Mouse (Mus musculus) limb, embryonic 14.5 days (tissue): ENCODE results near the gene Capg. TPM values are rescaled to one million over a fixed set of nuclear protein-coding genes. Genes with fewer than 3 reads are reported as not detected.

ENCODE experiments used
- ATAC-seq: fragments of 200-750 bp; cut with Nextera tagmentation; 2 replicates; pipeline ENCODE4 v1.8.0; 2017; ENCODE audit warnings: low read depth, moderate number of reproducible peaks, moderate TSS enrichment; ENCODE audit not compliant: low FRiP score
- DNase-seq: peaks from one replicate; pipeline ENCODE4 v3.0.0-alpha.2; 2015; ENCODE audit warnings: low spot score
- H3K27ac ChIP-seq: fragments of 300-500 bp; sonication (generic); replicated peaks from 2 replicates; pipeline ENCODE4 v1.5.1; 2014; ENCODE audit warnings: low read depth, mild to moderate bottlenecking, low read length, moderate library complexity, mixed read lengths
- H3K27me3 ChIP-seq: fragments of 300-500 bp; sonication (generic); 2 replicates; pipeline ENCODE4 v1.6.1; 2014; ENCODE audit warnings: low read length, mixed read lengths; ENCODE audit not compliant: control insufficient read depth, insufficient read depth
- H3K36me3 ChIP-seq: fragments of 300-500 bp; sonication (generic); 2 replicates; pipeline ENCODE4 v1.6.1; 2014; ENCODE audit warnings: mild to moderate bottlenecking, low read length, moderate library complexity, mixed read lengths; ENCODE audit not compliant: control insufficient read depth, insufficient read depth
- H3K4me1 ChIP-seq: fragments of 300-500 bp; sonication (generic); 2 replicates; pipeline ENCODE4 v1.6.1; 2014; ENCODE audit warnings: antibody characterized with exemption, low read length, mixed read lengths; ENCODE audit not compliant: control insufficient read depth, insufficient read depth
- H3K4me2 ChIP-seq: fragments of 300-500 bp; sonication (generic); replicated peaks from 2 replicates; pipeline ENCODE4 v1.6.1; 2014; ENCODE audit warnings: low read depth, mild to moderate bottlenecking, low read length, moderate library complexity; ENCODE audit not compliant: severe bottlenecking
- H3K4me3 ChIP-seq: fragments of 300-500 bp; sonication (generic); replicated peaks from 2 replicates; pipeline ENCODE4 v1.5.1; 2014; ENCODE audit warnings: low read length
- H3K9ac ChIP-seq: fragments of 300-500 bp; sonication (generic); 2 replicates; pipeline ENCODE4 v1.6.1; 2014; ENCODE audit warnings: mild to moderate bottlenecking, low read depth, low read length, moderate library complexity; ENCODE audit not compliant: severe bottlenecking
- H3K9me3 ChIP-seq: fragments of 300-500 bp; sonication (generic); 2 replicates; pipeline ENCODE4 v1.6.1; 2016; ENCODE audit warnings: low read length; ENCODE audit not compliant: control insufficient read depth
- POLR2A ChIP-seq: fragments of 200-500 bp; IDR thresholded peaks from 2 replicates; pipeline ENCODE4 v1.8.0; 2012; ENCODE audit warnings: inconsistent platforms, mild to moderate bottlenecking, moderate library complexity, borderline replicate concordance; ENCODE audit not compliant: insufficient read depth, insufficient read length; ENCODE audit errors: extremely low read depth
- WGBS: fragments of 180-500 bp; shearing (Covaris S2); extraction: QIAGEN DNeasy Blood & Tissue Kit; methylation state at CpG from one replicate; pipeline ENCODE4 v1.1.7; 2014; 5-methylcytosine and 5-hydroxymethylcytosine counted together
- polyA plus RNA-seq, 2 experiments: library from polyadenylated mRNA; depleted of rRNA in 1 of 2; stranded (reverse) in 1 of 2; unstranded in 1 of 2; fragments of >200 nt; fragmentation: Nextera tagmentation in 1 of 2; extraction: Ambion mirVana in 1 of 2; gene quantifications; 2 replicates each; pipeline versions ENCODE4 v1.2.1 to v1.2.3; 2012 to 2014

The Capg gene
- polyA plus RNA-seq, 2 experiments = 30.9 to 86.6 TPM

DNA sequence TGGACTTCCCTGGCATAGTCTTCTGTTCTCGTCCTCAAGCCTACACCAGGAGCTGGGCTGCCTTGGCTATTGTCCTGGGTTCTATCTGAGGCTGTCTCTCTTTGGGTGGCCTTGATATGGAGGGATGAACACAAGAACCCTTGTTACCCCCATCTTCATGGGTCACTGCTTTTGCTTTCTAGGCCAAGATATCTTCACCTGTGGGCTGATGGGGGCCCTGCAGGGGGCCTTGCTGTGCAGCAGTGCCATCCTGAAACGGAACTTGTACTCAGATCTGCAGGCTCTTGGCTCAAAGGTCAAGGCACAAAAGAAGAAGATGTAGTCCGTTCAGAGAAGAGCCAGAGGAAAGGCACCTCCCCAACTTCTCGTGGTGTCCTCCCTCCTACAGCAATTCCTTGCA, 62.9 kb downstream of the Capg start:
- peaks cover 77% of the 10 kb centered on the region for H3K36me3 ChIP-seq
- 93% methylated on average over 4 of the region's 4 CpGs for WGBS
- no peak overlapping the region for H3K4me2 ChIP-seq
- no peaks in the 10 kb centered on the region for H3K27me3 ChIP-seq
- no peaks in the 10 kb centered on the region for H3K9me3 ChIP-seq
- no peak for TF ChIP-seq POLR2A
- DNase-seq (no peak), ATAC-seq (no peak)
- H3K9ac ChIP-seq = no peak overlapping the region
- H3K4me1 ChIP-seq = no peaks in the 10 kb centered on the region
- no peak overlapping the region for H3K27ac ChIP-seq
- no peak overlapping the region for H3K4me3 ChIP-seq

DNA sequence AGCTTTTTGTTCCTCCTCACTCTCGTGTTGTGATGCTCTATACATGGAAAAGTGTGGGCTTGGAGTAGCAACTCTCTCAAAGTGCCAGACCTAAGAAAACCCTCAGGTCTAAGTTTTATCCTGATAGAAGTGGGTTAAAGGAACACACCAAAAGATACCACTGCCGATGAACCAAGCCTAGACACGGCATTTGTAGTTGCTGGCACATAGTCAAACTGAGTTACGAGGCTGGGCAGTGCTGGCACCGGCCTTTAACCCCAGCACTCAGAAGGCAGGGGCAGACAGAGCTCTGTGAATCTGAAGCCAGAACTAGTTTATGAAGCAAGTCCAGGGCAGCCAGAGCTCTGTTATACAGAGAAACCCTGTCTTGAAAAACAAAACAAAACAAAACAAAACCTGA, 63.5 kb downstream of the Capg start:
- no peak for TF ChIP-seq POLR2A
- H3K9ac ChIP-seq = no peak overlapping the region
- no peaks in the 10 kb centered on the region for H3K27me3 ChIP-seq
- no peaks in the 10 kb centered on the region for H3K9me3 ChIP-seq
- H3K4me1 ChIP-seq = no peaks in the 10 kb centered on the region
- H3K4me2 ChIP-seq = no peak overlapping the region
- ATAC-seq = no peak
- no peak overlapping the region for H3K4me3 ChIP-seq
- 88% methylated on average over 5 of the region's 5 CpGs for WGBS
- H3K27ac ChIP-seq = no peak overlapping the region
- H3K36me3 ChIP-seq = peaks cover 80% of the 10 kb centered on the region
- no peak for DNase-seq

DNA sequence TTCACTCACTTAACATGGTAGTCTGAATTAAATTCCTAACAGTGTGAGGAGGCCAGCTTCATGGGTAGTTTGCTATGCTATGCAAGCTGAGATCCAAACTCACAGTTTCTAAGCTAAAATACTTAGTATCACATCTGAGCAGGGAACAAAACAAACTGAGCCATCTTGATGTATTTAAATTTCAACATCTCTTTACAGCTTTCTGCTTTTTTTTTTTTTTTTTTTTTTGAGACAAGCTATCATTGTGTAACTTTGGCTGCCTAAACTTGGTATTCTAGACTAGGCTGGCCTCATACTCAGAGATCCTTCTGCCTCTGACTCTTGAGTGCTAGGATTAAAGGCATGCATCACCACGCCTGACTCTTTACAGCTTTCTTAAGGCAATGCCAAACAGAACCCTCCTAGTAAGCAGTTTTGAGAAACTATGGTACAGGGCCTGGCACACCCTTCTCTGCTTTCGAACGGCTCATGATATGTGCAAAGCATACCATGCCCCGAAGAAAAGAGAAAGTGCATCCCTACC, 64.5 kb downstream of the Capg start:
- ATAC-seq (no peak), DNase-seq (no peak)
- WGBS = 87% methylated on average over 4 of the region's 4 CpGs
- no peak overlapping the region for H3K4me2 ChIP-seq
- H3K36me3 ChIP-seq = peaks cover 84% of the 10 kb centered on the region
- H3K9me3 ChIP-seq = no peaks in the 10 kb centered on the region
- H3K27ac ChIP-seq = no peak overlapping the region
- no peak overlapping the region for H3K9ac ChIP-seq
- TF ChIP-seq POLR2A = no peak
- H3K4me3 ChIP-seq = no peak overlapping the region
- H3K4me1 ChIP-seq = no peaks in the 10 kb centered on the region
- no peaks in the 10 kb centered on the region for H3K27me3 ChIP-seq

DNA sequence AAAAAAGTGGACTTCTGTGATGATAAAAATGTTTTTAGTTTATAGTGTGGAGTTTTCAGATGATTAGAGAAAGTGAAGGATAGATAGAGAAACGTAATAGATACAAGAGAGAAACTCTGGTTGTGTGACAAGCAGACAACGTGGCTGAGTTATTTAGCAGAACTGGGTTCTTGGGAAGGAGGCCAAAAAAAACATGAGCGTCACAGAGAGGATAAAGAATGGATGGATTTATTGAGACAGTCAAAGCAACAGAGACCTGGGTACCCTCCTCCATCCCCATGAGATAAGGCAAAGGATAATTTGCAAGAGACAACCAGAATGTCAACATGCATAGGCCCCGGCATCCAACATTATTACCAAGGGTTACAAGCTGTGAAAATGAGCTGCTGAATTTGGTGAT, 66.1 kb downstream of the Capg start:
- no peak overlapping the region for H3K4me2 ChIP-seq
- DNase-seq = no peak
- H3K4me1 ChIP-seq = peaks cover 7% of the 10 kb centered on the region
- no peak for ATAC-seq
- no peak for TF ChIP-seq POLR2A
- no peak overlapping the region for H3K9ac ChIP-seq
- H3K27ac ChIP-seq = no peak overlapping the region
- H3K4me3 ChIP-seq = no peak overlapping the region
- H3K9me3 ChIP-seq = no peaks in the 10 kb centered on the region
- H3K27me3 ChIP-seq = no peaks in the 10 kb centered on the region
- H3K36me3 ChIP-seq = peaks cover 77% of the 10 kb centered on the region
- 83% methylated on average over 4 of the region's 4 CpGs for WGBS

Other genes with a start within 250 kb of the Capg start
- gene Sftpb, start 239.8 kb upstream of the Capg start, polyA plus RNA-seq (2012; rRNA removed) = not detected in 2 replicates
- gene Sftpb, start 239.8 kb upstream of the Capg start, polyA plus RNA-seq (2014; fragmentation: Nextera tagmentation; extraction: Ambion mirVana) = not detected in 2 replicates
- 35.8 and 39.1 TPM in 2 replicates for gene Usp39, start 199.2 kb upstream of the Capg start, polyA plus RNA-seq (2012; rRNA removed)
- gene Usp39, start 199.2 kb upstream of the Capg start, polyA plus RNA-seq (2014; fragmentation: Nextera tagmentation; extraction: Ambion mirVana) = 52.2 and 53.7 TPM in 2 replicates
- gene 0610030E20Rik, start 197.1 kb upstream of the Capg start, polyA plus RNA-seq (2012; rRNA removed) = 30.6 and 31.7 TPM in 2 replicates
- 23.0 and 23.5 TPM in 2 replicates for gene 0610030E20Rik, start 197.1 kb upstream of the Capg start, polyA plus RNA-seq (2014; fragmentation: Nextera tagmentation; extraction: Ambion mirVana)
- gene Tmem150a, start 188.9 kb upstream of the Capg start, polyA plus RNA-seq (2012; rRNA removed) = 32.9 and 50.5 TPM in 2 replicates
- gene Tmem150a, start 188.9 kb upstream of the Capg start, polyA plus RNA-seq (2014; fragmentation: Nextera tagmentation; extraction: Ambion mirVana) = 16.0 and 16.1 TPM in 2 replicates
- 65.7 and 79.5 TPM in 2 replicates for gene Rnf181, start 177.4 kb upstream of the Capg start, polyA plus RNA-seq (2012; rRNA removed)
- 84.4 and 85.6 TPM in 2 replicates for gene Rnf181, start 177.4 kb upstream of the Capg start, polyA plus RNA-seq (2014; fragmentation: Nextera tagmentation; extraction: Ambion mirVana)
- 14.5 and 16.6 TPM in 2 replicates for gene Vamp5, start 163.9 kb upstream of the Capg start, polyA plus RNA-seq (2012; rRNA removed)
- 20.8 and 24.5 TPM in 2 replicates for gene Vamp5, start 163.9 kb upstream of the Capg start, polyA plus RNA-seq (2014; fragmentation: Nextera tagmentation; extraction: Ambion mirVana)
- gene Vamp8, start 153.7 kb upstream of the Capg start, polyA plus RNA-seq (2012; rRNA removed) = 110 and 125 TPM in 2 replicates
- gene Vamp8, start 153.7 kb upstream of the Capg start, polyA plus RNA-seq (2014; fragmentation: Nextera tagmentation; extraction: Ambion mirVana) = 163 and 173 TPM in 2 replicates
- gene Ggcx, start 130.1 kb upstream of the Capg start, polyA plus RNA-seq (2012; rRNA removed) = 44.9 and 59.8 TPM in 2 replicates
- gene Ggcx, start 130.1 kb upstream of the Capg start, polyA plus RNA-seq (2014; fragmentation: Nextera tagmentation; extraction: Ambion mirVana) = 15.3 and 18.4 TPM in 2 replicates
- gene Mat2a, start 104.8 kb upstream of the Capg start, polyA plus RNA-seq (2012; rRNA removed) = 252 and 285 TPM in 2 replicates
- gene Mat2a, start 104.8 kb upstream of the Capg start, polyA plus RNA-seq (2014; fragmentation: Nextera tagmentation; extraction: Ambion mirVana) = 352 and 392 TPM in 2 replicates
- 0.36 and 0.43 TPM in 2 replicates for gene Sh2d6, start 22.7 kb upstream of the Capg start, polyA plus RNA-seq (2012; rRNA removed)
- gene Sh2d6, start 22.7 kb upstream of the Capg start, polyA plus RNA-seq (2014; fragmentation: Nextera tagmentation; extraction: Ambion mirVana) = not detected in 2 replicates
- 13.7 and 18.6 TPM in 2 replicates for gene Elmod3, start 54.0 kb downstream of the Capg start, polyA plus RNA-seq (2012; rRNA removed)
- gene Elmod3, start 54.0 kb downstream of the Capg start, polyA plus RNA-seq (2014; fragmentation: Nextera tagmentation; extraction: Ambion mirVana) = 19.4 and 20.3 TPM in 2 replicates
- 8.8 and 10.7 TPM in 2 replicates for gene Retsat, start 54.1 kb downstream of the Capg start, polyA plus RNA-seq (2012; rRNA removed)
- gene Retsat, start 54.1 kb downstream of the Capg start, polyA plus RNA-seq (2014; fragmentation: Nextera tagmentation; extraction: Ambion mirVana) = 16.1 and 19.0 TPM in 2 replicates
- gene Tgoln1, start 72.6 kb downstream of the Capg start, polyA plus RNA-seq (2012; rRNA removed) = 19.4 and 19.9 TPM in 2 replicates
- gene Tgoln1, start 72.6 kb downstream of the Capg start, polyA plus RNA-seq (2014; fragmentation: Nextera tagmentation; extraction: Ambion mirVana) = 27.6 and 28.1 TPM in 2 replicates
- 78.1 and 103 TPM in 2 replicates for gene Tcf7l1, start 244.9 kb downstream of the Capg start, polyA plus RNA-seq (2012; rRNA removed)
- 47.9 and 54.9 TPM in 2 replicates for gene Tcf7l1, start 244.9 kb downstream of the Capg start, polyA plus RNA-seq (2014; fragmentation: Nextera tagmentation; extraction: Ambion mirVana)